Mouse (Mus musculus): ENCODE measurements around the gene Klhdc9. TPM values are rescaled to one million over a fixed set of nuclear protein-coding genes. Genes with fewer than 3 reads are reported as not detected.

The Klhdc9 gene
- total RNA-seq, 1 experiment from 2014 or later: 4.9 TPM

Other genes starting within 250 kb of the Klhdc9 start
- 2.3 and 4.5 TPM in 2 replicates for gene Cfap126, start 246.9 kb downstream of the Klhdc9 start, total RNA-seq (2021)
- 372 and 386 TPM in 2 replicates for gene Sdhc, start 210.2 kb downstream of the Klhdc9 start, total RNA-seq (2021)
- 0.88 and 2.9 TPM in 2 replicates for gene Mpz, start 210.1 kb downstream of the Klhdc9 start, total RNA-seq (2021)
- gene Pcp4l1, start 164.5 kb downstream of the Klhdc9 start, total RNA-seq (2021): 36.1 and 37.7 TPM in 2 replicates
- 3.0 TPM in 1 of 2 replicates, not detected in the other for gene Nr1i3, start 146.8 kb downstream of the Klhdc9 start, total RNA-seq (2021)
- gene Tomm40l, start 138.3 kb downstream of the Klhdc9 start, total RNA-seq (2021): 32.9 and 43.7 TPM in 2 replicates
- gene Apoa2, start 135.7 kb downstream of the Klhdc9 start, total RNA-seq (2021): 2.1 and 105 TPM in 2 replicates
- 11.1 and 13.7 TPM in 2 replicates for gene Fcer1g, start 126.4 kb downstream of the Klhdc9 start, total RNA-seq (2021)
- 0.62 and 0.67 TPM in 2 replicates for gene Adamts4, start 110.4 kb downstream of the Klhdc9 start, total RNA-seq (2021)
- 565 and 662 TPM in 2 replicates for gene Ndufs2, start 109.4 kb downstream of the Klhdc9 start, total RNA-seq (2021)
- 36.9 and 38.1 TPM in 2 replicates for gene B4galt3, start 90.5 kb downstream of the Klhdc9 start, total RNA-seq (2021)
- gene Ppox, start 79.6 kb downstream of the Klhdc9 start, total RNA-seq (2021): 41.6 and 54.7 TPM in 2 replicates
- 47.8 and 50.5 TPM in 2 replicates for gene Usp21, start 72.8 kb downstream of the Klhdc9 start, total RNA-seq (2021)
- gene Ufc1, start 65.8 kb downstream of the Klhdc9 start, total RNA-seq (2021): 132 and 151 TPM in 2 replicates
- 35.9 and 36.5 TPM in 2 replicates for gene Dedd, start 31.7 kb downstream of the Klhdc9 start, total RNA-seq (2021)
- 83.2 and 86.9 TPM in 2 replicates for gene Nit1, start 15.2 kb downstream of the Klhdc9 start, total RNA-seq (2021)
- 140 and 145 TPM in 2 replicates for gene Pfdn2, start 15.1 kb downstream of the Klhdc9 start, total RNA-seq (2021)
- gene Nectin4, start 9.3 kb upstream of the Klhdc9 start, total RNA-seq (2021): 0.12 TPM in 1 of 2 replicates, not detected in the other
- gene Arhgap30, start 28.2 kb upstream of the Klhdc9 start, total RNA-seq (2021): 1.8 and 2.2 TPM in 2 replicates
- 62.9 and 95.1 TPM in 2 replicates for gene Usf1, start 50.5 kb upstream of the Klhdc9 start, total RNA-seq (2021)
- gene Tstd1, start 58.1 kb upstream of the Klhdc9 start, total RNA-seq (2021): 5.2 and 6.3 TPM in 2 replicates
- 40.1 and 59.7 TPM in 2 replicates for gene F11r, start 76.7 kb upstream of the Klhdc9 start, total RNA-seq (2021)
- gene Alyref2, start 142.7 kb upstream of the Klhdc9 start, total RNA-seq (2021): 9.2 and 11.9 TPM in 2 replicates
- gene Itln1, start 174.5 kb upstream of the Klhdc9 start, total RNA-seq (2021): not detected in 2 replicates
- 0.70 TPM in 1 of 2 replicates, not detected in the other for gene Cd244a, start 198.4 kb upstream of the Klhdc9 start, total RNA-seq (2021)
- 0.48 and 0.67 TPM in 2 replicates for gene Ly9, start 246.6 kb upstream of the Klhdc9 start, total RNA-seq (2021)

All from adrenal gland, postnatal 25 days (tissue).